Mouse (Mus musculus): ENCODE results near the gene Ccr4.
A peak's percentile ranks its signal among the peaks of the same experiment; 100 is the strongest.

DNA sequence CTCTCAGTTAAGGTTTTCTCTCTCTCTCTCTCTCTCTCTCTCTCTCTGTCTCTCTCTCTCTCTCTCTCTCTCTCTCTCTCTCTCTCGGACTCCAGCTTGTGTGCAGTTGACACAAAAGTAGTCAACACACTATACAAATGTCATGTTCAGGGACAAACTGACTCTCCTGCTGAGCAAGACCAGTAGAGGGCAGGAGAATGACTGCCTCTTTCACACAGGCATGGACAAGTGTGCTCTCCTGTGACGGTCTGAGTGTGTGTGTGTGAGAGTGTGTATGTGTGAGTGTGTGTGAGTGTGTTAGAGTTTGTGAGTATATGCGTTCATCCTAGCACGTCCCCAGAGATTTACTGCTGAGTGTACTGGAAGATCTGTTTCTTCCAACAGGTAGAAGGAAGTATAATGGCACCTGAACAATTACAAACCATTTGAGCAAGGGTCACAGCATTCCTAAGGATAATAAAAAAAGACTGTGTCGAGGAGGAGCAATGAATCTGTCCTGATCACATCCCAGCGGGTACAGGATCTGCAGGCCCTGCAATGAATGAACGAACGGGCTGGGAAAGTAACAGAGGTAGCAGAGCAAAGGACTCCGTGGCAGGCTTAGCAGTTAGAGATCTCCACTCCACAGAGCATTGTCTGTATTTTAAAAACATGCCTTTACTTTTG is 14.2 kb upstream of the Ccr4 start:
- TF ChIP-seq CTCF (IDR thresholded peaks at IDR 0.05; ENCODE audit: low read depth, low read length): peak; percentile 48
- no peak for TF ChIP-seq EP300 (IDR thresholded peaks at IDR 0.05; ENCODE audit: insufficient read depth, low read depth, low read length)
